Comparison of ENCODE assay signal across 24 mouse cellular contexts in genomic region chr2:179449018-179449417, GRCm38 (mm10). TPM values are rescaled to one million over a fixed set of nuclear protein-coding genes. Genes with fewer than 3 reads are reported as not detected.
DNase-seq lines count a peak whose midpoint lies in the region; ATAC-seq and TF ChIP-seq lines count a peak whose summit lies in the region.
"Had no signal": no experiment of that assay in that cellular context is flagged by ENCODE, and none has a peak within 500 bp of the region (broad histone marks: within the 10 kb centered on the region; RNA-seq: fewer than 3 reads in every experiment).

No protein-coding gene starts in this region.

- no peaks in the 10 kb centered on the region for H3K36me3 ChIP-seq in liver, postnatal 0 days (replicated peaks; ENCODE audit: insufficient read depth, low read length)
- H3K36me3 ChIP-seq in liver, embryonic 11.5 days (ENCODE audit: control insufficient read depth, insufficient read depth, low read length): no peaks in the 10 kb centered on the region
- no peaks in the 10 kb centered on the region for H3K36me3 ChIP-seq in limb, embryonic 10.5 days
- H3K36me3 ChIP-seq: embryonic facial prominence, embryonic 15.5 days; heart, embryonic 15.5 days; liver, embryonic 12.5 days had no signal

- H3K4me2 ChIP-seq in liver, postnatal 0 days (ENCODE audit: low read depth, low read length): no peak overlapping the region
- no peak overlapping the region for H3K4me2 ChIP-seq in liver, embryonic 11.5 days
- H3K4me2 ChIP-seq: embryonic facial prominence, embryonic 15.5 days; heart, embryonic 15.5 days; liver, embryonic 12.5 days had no signal

- no peak for DNase-seq in gastrocnemius, adult 2 months
- DNase-seq in gastrocnemius, adult 18-20 months (ENCODE audit: low spot score): no peak
- DNase-seq in liver, postnatal 0 days: no peak
- DNase-seq in liver, embryonic 11.5 days (ENCODE audit: low spot score): no peak
- DNase-seq in ES-CJ7 (ENCODE audit: low read depth, low spot score): peak; percentile 55
- DNase-seq in mesoderm, embryonic 11.5 days (ENCODE audit: low read depth, low spot score): peak; percentile 4
- DNase-seq in limb, embryonic 10.5 days (ENCODE audit: low spot score): no peak
- DNase-seq: adrenal gland, postnatal 10 days; cerebellum, adult 11 months; gastrocnemius, postnatal 14 days; kidney, adult 2 months; kidney, postnatal 10 days; left cerebral cortex, postnatal 4 days; midbrain, embryonic 14.5 days; retina, postnatal 1 day; thymus, postnatal 25 days had no signal

- no peak overlapping the region for H3K4me3 ChIP-seq in gastrocnemius, adult 2 months
- H3K4me3 ChIP-seq in liver, postnatal 0 days (ENCODE audit: low read depth, low read length): no peak overlapping the region
- no peak overlapping the region for H3K4me3 ChIP-seq in liver, embryonic 11.5 days (ENCODE audit: low read depth, low read length)
- no peak overlapping the region for H3K4me3 ChIP-seq in limb, embryonic 10.5 days
- H3K4me3 ChIP-seq: embryonic facial prominence, embryonic 15.5 days; forebrain, embryonic 10.5 days; heart, embryonic 15.5 days; liver, embryonic 12.5 days had no signal

- peaks cover 6% of the 10 kb centered on the region for H3K9me3 ChIP-seq in liver, postnatal 0 days (ENCODE audit: low read length)
- H3K9me3 ChIP-seq in liver, embryonic 11.5 days (ENCODE audit: control insufficient read depth, low read length): peaks cover 2% of the 10 kb centered on the region; the same call in 1 of the 2 replicates
- no peaks in the 10 kb centered on the region for H3K9me3 ChIP-seq in limb, embryonic 10.5 days (replicated peaks)
- H3K9me3 ChIP-seq: embryonic facial prominence, embryonic 15.5 days; heart, embryonic 15.5 days had no signal

- no peaks in the 10 kb centered on the region for H3K4me1 ChIP-seq in liver, postnatal 0 days (ENCODE audit: insufficient read depth)
- H3K4me1 ChIP-seq in liver, embryonic 11.5 days (replicated peaks; ENCODE audit: control insufficient read depth, insufficient read depth, low read length): no peaks in the 10 kb centered on the region
- H3K4me1 ChIP-seq in limb, embryonic 10.5 days: peaks cover 4% of the 10 kb centered on the region
- H3K4me1 ChIP-seq: embryonic facial prominence, embryonic 15.5 days; heart, embryonic 15.5 days; liver, embryonic 12.5 days had no signal

- WGBS in liver, postnatal 0 days (ENCODE audit: insufficient replicate concordance): 79% methylated on average over 1 of the region's 1 CpGs
- WGBS in liver, embryonic 11.5 days: 95% methylated on average over 1 of the region's 1 CpGs
- 88% methylated on average over 1 of the region's 1 CpGs for WGBS in limb, embryonic 10.5 days

- H3K27me3 ChIP-seq in liver, postnatal 0 days (ENCODE audit: insufficient read depth, low read length): peaks cover 9% of the 10 kb centered on the region
- peaks cover 8% of the 10 kb centered on the region for H3K27me3 ChIP-seq in liver, embryonic 11.5 days (replicated peaks; ENCODE audit: control insufficient read depth, insufficient read depth, low read length)
- H3K27me3 ChIP-seq in limb, embryonic 10.5 days (ENCODE audit: low read depth, poor library complexity, severe bottlenecking): peaks cover 19% of the 10 kb centered on the region

- no peak for ATAC-seq in liver, postnatal 0 days
- ATAC-seq in liver, embryonic 11.5 days (replicated peaks; ENCODE audit: low FRiP score): no peak
- ATAC-seq: activated CD4-positive, CD25-positive, alpha-beta regulatory T cell, adult 4 months; liver, embryonic 12.5 days; lung, postnatal 0 days had no signal

- TF ChIP-seq EP300 in liver, postnatal 0 days (IDR thresholded peaks at IDR 0.05; ENCODE audit: low read depth): no peak

- TF ChIP-seq CTCF in gastrocnemius, adult 2 months (IDR thresholded peaks at IDR 0.05): peak; percentile 19; the same call in 1 of the 2 replicates
- TF ChIP-seq CTCF in liver, postnatal 0 days (IDR thresholded peaks at IDR 0.05; ENCODE audit: low read depth): peak; percentile 41

- H3K27ac ChIP-seq in gastrocnemius, adult 2 months: no peak overlapping the region
- H3K27ac ChIP-seq in liver, postnatal 0 days (ENCODE audit: low read depth): no peak overlapping the region
- no peak overlapping the region for H3K27ac ChIP-seq in liver, embryonic 11.5 days (ENCODE audit: low read depth, low read length)
- H3K27ac ChIP-seq in limb, embryonic 10.5 days: no peak overlapping the region
- H3K27ac ChIP-seq: embryonic facial prominence, embryonic 15.5 days; forebrain, embryonic 10.5 days; heart, embryonic 15.5 days; liver, embryonic 12.5 days had no signal

- no peak overlapping the region for H3K9ac ChIP-seq in liver, postnatal 0 days (replicated peaks)
- no peak overlapping the region for H3K9ac ChIP-seq in liver, embryonic 11.5 days (ENCODE audit: low read depth, low read length)
- H3K9ac ChIP-seq: embryonic facial prominence, embryonic 15.5 days; heart, embryonic 15.5 days; liver, embryonic 12.5 days had no signal

- intact Hi-C loops in gastrocnemius, adult 2 months (cut with DNase I): no loop called here

RNA-seq across cellular contexts. Expression of gene Cdh4, which starts 6.8 kb away (rescaled TPM):
- total RNA-seq in gastrocnemius, adult 2 months (2021): 10 to 100 TPM in 1 of 2 experiments, 1 to 10 TPM in 1; 5.2 to 11.7 TPM
- 10 to 100 TPM; 11.5 to 16.7 TPM for total RNA-seq in gastrocnemius, adult 18-20 months (2021)
- 0.54 and 0.61 TPM in 2 replicates for polyA plus RNA-seq in liver, postnatal 0 days (2015; fragmentation: Nextera tagmentation; extraction: Ambion mirVana)
- polyA plus RNA-seq in liver, embryonic 11.5 days (2014; fragmentation: Nextera tagmentation; extraction: Ambion mirVana): 0.51 and 0.78 TPM in 2 replicates
- 1.4 and 1.8 TPM in 2 replicates for polyA plus RNA-seq in limb, embryonic 10.5 days (2016; fragmentation: Nextera tagmentation; extraction: Ambion mirVana)
- total RNA-seq: hematopoietic stem cell, adult 5-6 weeks; neutrophil, adult 5-6 weeks had no signal

Comparison
In these comparisons a context has a peak if more than half of its experiments do, and no peak if none do; other contexts are left out.
1. DNase-seq: peak in ES-CJ7 (single experiment) and mesoderm, embryonic 11.5 days (single experiment); none in gastrocnemius, adult 2 months (single experiment), gastrocnemius, adult 18-20 months (single experiment), liver, postnatal 0 days (single experiment), liver, embryonic 11.5 days (single experiment) and limb, embryonic 10.5 days (single experiment).